Mouse (Mus musculus): ENCODE results near the gene Ust.

Gene Ust

GRCm38 (mm10) chr10:8176351-8177053 lies 342.1 kb downstream of the Ust start:
- peak; percentile 24 for DNase-seq (ENCODE audit: low read depth, low spot score)

- DNase-seq (ENCODE audit: low read depth, low spot score) = no peak
These were observed 342.6 kb downstream of the Ust start for GRCm38 (mm10) chr10:8176008-8176350.

- DNase-seq (ENCODE audit: low read depth, low spot score) = no peak
These were observed 343.9 kb downstream of the Ust start for GRCm38 (mm10) chr10:8174697-8175096.

- no peak for DNase-seq (ENCODE audit: low read depth, low spot score)
These were observed 344.4 kb downstream of the Ust start for GRCm38 (mm10) chr10:8174230-8174629.

GRCm38 (mm10) chr10:8173032-8173431 lies 345.6 kb downstream of the Ust start:
- no peak for DNase-seq (ENCODE audit: low read depth, low spot score)

- no peak for DNase-seq (ENCODE audit: low read depth, low spot score)
These were observed 347.1 kb downstream of the Ust start for GRCm38 (mm10) chr10:8171556-8171955.

Measured in CD4-positive, CD25-positive, alpha-beta regulatory T cell, adult 2 months (primary cell).